Mouse (Mus musculus) liver, adult 2 months (tissue): ENCODE measurements around the gene Tmem117. TPM values are rescaled to one million over a fixed set of nuclear protein-coding genes. Genes with fewer than 3 reads are reported as not detected.

Experiments
- DNase-seq: peaks from one replicate; pipeline ENCODE4 v3.0.0-alpha.2; 2011; ENCODE audit warnings: low read depth, low spot score; ENCODE audit errors: extremely low read depth
- H3K27ac ChIP-seq: fragments of 200-500 bp; replicated peaks from 2 replicates; pipeline ENCODE4 v1.5.1; 2012; ENCODE audit warnings: low read depth, mild to moderate bottlenecking, control low read depth, inconsistent platforms, low read length; ENCODE audit not compliant: insufficient read depth
- H3K27me3 ChIP-seq: fragments of 200-500 bp; 2 replicates; pipeline ENCODE4 v1.6.1; 2012; ENCODE audit warnings: mild to moderate bottlenecking, moderate library complexity, low read length, inconsistent platforms; ENCODE audit not compliant: control insufficient read depth, insufficient read depth
- H3K36me3 ChIP-seq: fragments of 200-500 bp; 2 replicates; pipeline ENCODE4 v1.6.1; 2012; ENCODE audit warnings: low read length, inconsistent platforms; ENCODE audit not compliant: control insufficient read depth, insufficient read depth
- H3K4me1 ChIP-seq: fragments of 200-500 bp; 2 replicates; pipeline ENCODE4 v1.6.1; 2011; ENCODE audit warnings: low read length; ENCODE audit not compliant: control insufficient read depth, insufficient read depth
- H3K4me3 ChIP-seq: fragments of 200-500 bp; 2 replicates; pipeline ENCODE4 v1.5.1; 2011; ENCODE audit warnings: low read depth, mild to moderate bottlenecking, control low read depth, low read length, moderate library complexity; ENCODE audit not compliant: insufficient read depth
- H3K79me2 ChIP-seq: fragments of 200-500 bp; 2 replicates; pipeline ENCODE4 v1.6.1; 2012; ENCODE audit warnings: inconsistent platforms, mild to moderate bottlenecking, low read length, moderate library complexity; ENCODE audit not compliant: control insufficient read depth, insufficient read depth
- H3K9ac ChIP-seq: fragments of 200-500 bp; 2 replicates; pipeline ENCODE4 v1.6.1; 2012; ENCODE audit warnings: low read depth, mild to moderate bottlenecking, control low read depth, inconsistent platforms, low read length
- CTCF ChIP-seq: fragments of 200-500 bp; IDR thresholded peaks from 2 replicates; pipeline ENCODE4 v1.5.1; 2011; ENCODE audit warnings: low read depth, low read length, control low read depth
- POLR2A ChIP-seq: fragments of 200-500 bp; IDR thresholded peaks from 2 replicates; pipeline ENCODE4 v1.6.1; 2011; ENCODE audit warnings: low read length, control low read depth; ENCODE audit not compliant: insufficient read depth; ENCODE audit errors: extremely low read depth
- WGBS: fragments of 180-500 bp; shearing (Covaris S2); methylation state at CpG from one replicate; pipeline ENCODE4 v1.1.7; 2018; 5-methylcytosine and 5-hydroxymethylcytosine counted together
- polyA plus RNA-seq: library from polyadenylated mRNA; depleted of rRNA; stranded (reverse); fragments of >200 nt; gene quantifications from 2 replicates; pipeline ENCODE4 v1.2.3, GENCODE M21; 2012
- total RNA-seq: library from RNA; depleted of rRNA; stranded (reverse); fragments of >200 nt; gene quantifications from 2 replicates; pipeline ENCODE4 v1.2.3, GENCODE M21; 2014

Tmem117 gene
- total and polyA plus RNA-seq, 2 experiments: 0.46 TPM; not detected in 1

DNA sequence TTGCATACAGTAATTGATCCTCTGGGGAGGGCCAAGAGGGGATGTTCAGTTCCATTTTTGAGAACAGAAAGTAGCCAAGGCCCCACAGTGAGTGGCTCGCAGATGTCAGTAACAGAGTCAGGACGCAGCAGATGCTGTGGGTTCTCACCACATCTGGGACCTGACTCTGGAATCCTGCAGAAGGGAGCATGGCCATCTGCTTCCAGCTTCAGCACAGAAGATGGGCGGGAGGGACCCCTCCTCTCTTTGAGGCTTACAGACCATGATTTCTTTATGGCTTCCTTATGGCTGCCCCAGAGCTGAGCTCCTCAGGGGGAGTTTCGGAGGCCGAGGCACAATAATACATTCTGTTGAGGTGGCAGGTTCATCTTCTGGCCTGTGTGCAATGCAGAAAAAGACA lies 182.5 kb downstream of the Tmem117 start:
- 84% methylated on average over 5 of the region's 5 CpGs for WGBS
- TF ChIP-seq CTCF (no peak), POLR2A (no peak)

DNA sequence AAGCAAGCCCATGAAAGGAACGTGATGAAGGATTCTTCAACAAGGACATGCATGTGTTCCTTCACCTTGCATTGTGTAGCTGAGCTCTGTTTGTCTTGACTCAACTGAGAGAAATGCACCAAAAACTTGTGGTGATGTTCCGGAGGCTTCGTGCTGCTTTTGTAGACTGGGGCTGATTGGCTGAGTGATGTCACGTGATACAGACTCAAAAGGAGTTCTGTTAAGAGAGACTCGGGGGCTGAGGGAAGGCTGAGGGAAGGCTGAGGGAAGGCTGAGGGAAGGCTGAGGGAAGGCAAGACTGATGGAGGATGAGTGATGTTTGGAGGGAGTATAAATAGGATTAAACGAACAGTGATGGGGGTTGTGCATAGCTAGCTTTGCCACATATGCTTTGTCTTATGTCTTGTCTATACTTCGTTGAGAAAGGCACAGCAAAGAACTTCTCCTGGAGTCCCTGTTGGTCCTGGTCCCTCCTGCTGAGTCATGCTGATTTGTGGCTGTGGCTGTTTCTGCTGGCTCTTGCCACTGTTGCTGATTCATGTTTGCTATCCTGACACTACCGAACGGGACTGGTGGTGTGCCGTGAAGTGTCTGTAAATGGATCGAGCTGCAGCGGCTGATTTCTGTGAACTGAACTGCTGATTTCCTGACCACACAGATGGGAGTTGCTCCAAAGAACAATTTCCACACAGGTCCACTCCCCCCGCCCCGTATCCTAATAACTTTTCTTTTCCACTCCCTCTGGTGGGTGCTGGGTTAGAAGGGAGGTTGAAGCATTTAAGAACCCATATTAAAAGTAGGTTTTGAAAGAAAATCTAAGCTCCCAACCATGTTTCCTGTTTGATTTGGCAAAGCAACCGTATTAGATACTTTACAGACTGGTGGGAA lies 185.4 kb downstream of the Tmem117 start:
- no peaks in the 10 kb centered on the region for H3K79me2 ChIP-seq
- WGBS: 86% methylated on average over 15 of the region's 15 CpGs
- H3K9ac ChIP-seq: no peak overlapping the region
- no peaks in the 10 kb centered on the region for H3K36me3 ChIP-seq
- H3K4me1 ChIP-seq: no peaks in the 10 kb centered on the region
- no peak overlapping the region for H3K4me3 ChIP-seq
- no peak for TF ChIP-seq POLR2A
- no peak for TF ChIP-seq CTCF
- H3K27me3 ChIP-seq: no peaks in the 10 kb centered on the region
- DNase-seq: no peak
- no peak overlapping the region for H3K27ac ChIP-seq

More for the DNA sequence above, 182.5 kb downstream of the Tmem117 start:
- no peak overlapping the region for H3K4me3 ChIP-seq
- no peaks in the 10 kb centered on the region for H3K4me1 ChIP-seq
- H3K27me3 ChIP-seq: no peaks in the 10 kb centered on the region
- H3K36me3 ChIP-seq: no peaks in the 10 kb centered on the region
- no peak for DNase-seq
- H3K27ac ChIP-seq: no peak overlapping the region
- H3K9ac ChIP-seq: no peak overlapping the region
- no peaks in the 10 kb centered on the region for H3K79me2 ChIP-seq

DNA sequence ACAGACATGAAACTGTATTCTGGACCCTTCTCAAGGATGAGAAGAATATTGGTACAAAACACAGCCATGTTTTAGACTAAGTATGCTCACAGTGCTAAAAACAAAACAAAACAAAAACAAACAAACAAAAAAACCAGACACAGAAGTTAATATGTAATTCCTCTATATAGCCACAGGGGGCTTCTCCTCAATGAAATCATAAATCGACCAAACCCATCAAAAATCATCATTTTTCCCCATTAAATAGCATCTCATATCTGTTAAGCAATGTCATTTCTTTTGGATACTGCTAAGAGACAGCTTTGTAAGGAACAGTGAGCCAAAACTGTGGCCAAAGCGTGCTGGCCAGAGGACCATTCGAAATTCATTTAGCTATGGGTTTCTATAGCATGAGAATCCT lies 206.6 kb downstream of the Tmem117 start:
- no peak for DNase-seq
- H3K4me3 ChIP-seq: no peak overlapping the region
- no peaks in the 10 kb centered on the region for H3K36me3 ChIP-seq
- H3K79me2 ChIP-seq: no peaks in the 10 kb centered on the region
- no peaks in the 10 kb centered on the region for H3K4me1 ChIP-seq
- WGBS: 89% methylated on average over 3 of the region's 3 CpGs
- H3K27ac ChIP-seq: no peak overlapping the region
- no peaks in the 10 kb centered on the region for H3K27me3 ChIP-seq
- no peak overlapping the region for H3K9ac ChIP-seq
- TF ChIP-seq POLR2A (no peak), CTCF (no peak)

DNA sequence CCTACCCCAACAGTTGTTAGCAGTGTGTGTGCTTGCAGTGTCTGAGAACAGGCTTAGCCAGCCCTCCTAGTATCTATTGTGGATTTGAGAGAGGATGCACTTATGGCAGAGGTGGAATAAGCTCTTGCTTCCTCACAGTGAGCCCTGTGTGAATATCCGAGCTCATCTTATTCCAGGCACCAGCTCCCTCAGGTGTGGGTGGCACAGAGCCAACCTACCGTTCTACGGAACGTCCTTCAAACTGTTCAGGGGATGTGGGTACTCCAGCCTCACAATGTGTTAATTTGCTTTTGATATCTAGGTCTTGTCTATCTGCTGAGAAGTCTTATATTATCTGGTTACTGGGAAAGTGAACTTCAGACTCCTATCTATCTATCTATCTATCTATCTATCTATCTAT lies 209.6 kb downstream of the Tmem117 start:
- WGBS: 81% methylated on average over 4 of the region's 4 CpGs
- H3K79me2 ChIP-seq: no peaks in the 10 kb centered on the region
- no peaks in the 10 kb centered on the region for H3K4me1 ChIP-seq
- DNase-seq: no peak
- H3K27me3 ChIP-seq: no peaks in the 10 kb centered on the region
- H3K9ac ChIP-seq: no peak overlapping the region
- no peak overlapping the region for H3K27ac ChIP-seq
- no peaks in the 10 kb centered on the region for H3K36me3 ChIP-seq
- TF ChIP-seq POLR2A: no peak
- no peak for TF ChIP-seq CTCF
- no peak overlapping the region for H3K4me3 ChIP-seq

DNA sequence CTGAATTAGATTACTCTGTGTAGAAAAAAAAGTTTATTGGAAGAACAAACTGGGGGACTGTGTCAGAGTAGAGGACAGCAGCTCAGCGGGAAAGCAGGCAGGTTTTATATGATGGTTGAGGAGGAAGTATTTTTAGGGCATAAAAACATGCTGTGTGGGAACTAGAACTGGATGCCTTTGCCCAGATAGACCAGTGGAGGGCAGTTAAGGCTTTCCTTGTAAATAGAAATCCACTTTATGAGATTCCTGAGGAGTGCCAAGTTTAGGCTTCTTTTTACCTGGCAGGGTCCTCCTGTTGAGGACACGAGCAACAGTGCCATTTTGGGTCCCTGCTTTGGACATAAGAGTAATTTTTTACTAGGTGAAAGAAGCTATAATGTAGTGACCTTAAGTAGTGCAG lies 218.5 kb downstream of the Tmem117 start:
- no peak for TF ChIP-seq CTCF
- no peak for TF ChIP-seq POLR2A
- Histone ChIP-seq H3K36me3 (no peaks in the 10 kb centered on the region), H3K27ac (no peak overlapping the region), H3K9ac (no peak overlapping the region), H3K27me3 (no peaks in the 10 kb centered on the region), H3K4me1 (no peaks in the 10 kb centered on the region), H3K4me3 (no peak overlapping the region), H3K79me2 (no peaks in the 10 kb centered on the region)
- 78% methylated on average over 2 of the region's 2 CpGs for WGBS
- DNase-seq: no peak

DNA sequence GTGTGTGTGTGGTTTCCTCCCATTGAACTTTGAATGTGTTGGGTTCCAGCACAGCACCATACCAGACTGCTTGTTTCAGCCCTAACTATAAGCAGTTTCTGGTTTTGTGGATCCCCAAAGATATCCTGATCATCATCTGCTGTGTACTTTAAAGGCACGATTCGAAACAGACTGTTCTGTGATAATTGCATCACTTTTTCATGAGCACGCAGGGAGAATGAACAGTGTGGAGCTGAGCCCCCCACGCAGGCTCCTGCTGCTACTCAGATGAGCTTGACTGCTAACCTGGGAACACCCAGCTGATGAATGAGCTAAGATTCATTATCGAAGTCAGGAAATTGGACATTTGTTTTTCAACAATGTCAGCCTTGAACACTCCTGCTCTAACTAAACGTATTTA lies 230.6 kb downstream of the Tmem117 start:
- H3K4me1 ChIP-seq: no peaks in the 10 kb centered on the region
- H3K9ac ChIP-seq: no peak overlapping the region
- no peaks in the 10 kb centered on the region for H3K36me3 ChIP-seq
- 85% methylated on average over 6 of the region's 6 CpGs for WGBS
- DNase-seq: no peak
- TF ChIP-seq CTCF: no peak
- no peak for TF ChIP-seq POLR2A
- no peak overlapping the region for H3K27ac ChIP-seq
- H3K27me3 ChIP-seq: no peaks in the 10 kb centered on the region
- no peaks in the 10 kb centered on the region for H3K79me2 ChIP-seq
- H3K4me3 ChIP-seq: no peak overlapping the region
